21 mouse cellular contexts compared by ENCODE assay signal in the genomic region with DNA sequence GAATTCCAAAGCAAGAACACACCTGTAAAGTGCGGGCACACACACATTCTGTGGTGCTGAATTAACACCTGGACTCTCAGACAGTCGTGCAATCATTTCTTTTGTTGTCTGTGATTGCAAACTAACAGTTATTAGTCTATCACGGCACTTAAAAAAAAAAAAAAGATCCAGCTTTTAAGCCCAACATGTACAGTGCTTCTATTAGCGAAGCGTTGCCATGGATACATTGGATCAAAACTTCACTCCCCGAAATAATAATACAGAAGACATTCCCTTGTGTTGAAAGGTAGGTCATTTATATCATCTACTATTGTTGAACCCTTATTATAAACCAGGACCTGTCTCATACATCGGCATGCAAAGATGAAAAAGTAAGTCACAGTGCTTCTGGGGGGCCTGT.
DNase-seq lines count a peak whose midpoint lies in the region; ATAC-seq lines count a peak whose summit lies in the region.
"Had no signal": no experiment of that assay in that cellular context is flagged by ENCODE, and none has a peak within 500 bp of the region (broad histone marks: within the 10 kb centered on the region; RNA-seq: fewer than 3 reads in every experiment).

No protein-coding gene starts in this region.

- no peak overlapping the region for H3K27ac ChIP-seq in forebrain, embryonic 14.5 days (ENCODE audit: low read depth, low read length)
- H3K27ac ChIP-seq in forebrain, embryonic 12.5 days, result no peak overlapping the region
- H3K27ac ChIP-seq in hindbrain, embryonic 16.5 days (ENCODE audit: low read depth, low read length), result no peak overlapping the region
- no peak overlapping the region for H3K27ac ChIP-seq in hindbrain, embryonic 14.5 days
- peak overlapping the region; percentile 49 for H3K27ac ChIP-seq in midbrain, embryonic 15.5 days
- no peak overlapping the region for H3K27ac ChIP-seq in midbrain, embryonic 11.5 days (ENCODE audit: low read depth, low read length)
- H3K27ac ChIP-seq: embryonic facial prominence, embryonic 10.5 days; heart, adult 2 months; hindbrain, embryonic 10.5 days; intestine, embryonic 15.5 days had no signal

- H3K9ac ChIP-seq in forebrain, embryonic 14.5 days (ENCODE audit: low read length), result no peak overlapping the region
- H3K9ac ChIP-seq in forebrain, embryonic 12.5 days, result no peak overlapping the region
- no peak overlapping the region for H3K9ac ChIP-seq in hindbrain, embryonic 16.5 days (ENCODE audit: low read depth, low read length)
- no peak overlapping the region for H3K9ac ChIP-seq in hindbrain, embryonic 14.5 days
- no peak overlapping the region for H3K9ac ChIP-seq in midbrain, embryonic 15.5 days
- H3K9ac ChIP-seq in midbrain, embryonic 11.5 days (ENCODE audit: low read length), result no peak overlapping the region
- H3K9ac ChIP-seq: heart, embryonic 12.5 days; intestine, embryonic 15.5 days had no signal

- H3K4me1 ChIP-seq in forebrain, embryonic 14.5 days (ENCODE audit: control insufficient read depth, insufficient read depth, low read length), result no peaks in the 10 kb centered on the region
- H3K4me1 ChIP-seq in forebrain, embryonic 12.5 days, result no peaks in the 10 kb centered on the region
- H3K4me1 ChIP-seq in hindbrain, embryonic 16.5 days (ENCODE audit: control insufficient read depth, insufficient read depth, low read depth, low read length), result no peaks in the 10 kb centered on the region
- no peaks in the 10 kb centered on the region for H3K4me1 ChIP-seq in hindbrain, embryonic 14.5 days (replicated peaks; ENCODE audit: control insufficient read depth, insufficient read depth, low read length)
- H3K4me1 ChIP-seq in midbrain, embryonic 15.5 days, result peaks cover 5% of the 10 kb centered on the region; the same call in 1 of the 2 replicates
- no peaks in the 10 kb centered on the region for H3K4me1 ChIP-seq in midbrain, embryonic 11.5 days (ENCODE audit: control insufficient read depth, insufficient read depth, low read length)
- H3K4me1 ChIP-seq: embryonic facial prominence, embryonic 10.5 days; heart, embryonic 12.5 days; hindbrain, embryonic 10.5 days; intestine, embryonic 15.5 days had no signal

- H3K27me3 ChIP-seq in forebrain, embryonic 14.5 days (replicated peaks; ENCODE audit: control insufficient read depth, insufficient read depth, low read length), result no peaks in the 10 kb centered on the region
- H3K27me3 ChIP-seq in forebrain, embryonic 12.5 days, result no peaks in the 10 kb centered on the region
- no peaks in the 10 kb centered on the region for H3K27me3 ChIP-seq in hindbrain, embryonic 16.5 days (replicated peaks; ENCODE audit: control insufficient read depth, insufficient read depth, low read length)
- H3K27me3 ChIP-seq in hindbrain, embryonic 14.5 days (ENCODE audit: control insufficient read depth, insufficient read depth, low read length), result no peaks in the 10 kb centered on the region
- no peaks in the 10 kb centered on the region for H3K27me3 ChIP-seq in midbrain, embryonic 15.5 days (replicated peaks)
- no peaks in the 10 kb centered on the region for H3K27me3 ChIP-seq in midbrain, embryonic 11.5 days (ENCODE audit: control insufficient read depth, insufficient read depth, low read length)
- H3K27me3 ChIP-seq: heart, embryonic 12.5 days; intestine, embryonic 15.5 days had no signal

- H3K36me3 ChIP-seq in forebrain, embryonic 14.5 days (ENCODE audit: control insufficient read depth, insufficient read depth, low read length), result no peaks in the 10 kb centered on the region
- no peaks in the 10 kb centered on the region for H3K36me3 ChIP-seq in forebrain, embryonic 12.5 days (replicated peaks)
- H3K36me3 ChIP-seq in hindbrain, embryonic 16.5 days (ENCODE audit: control insufficient read depth, insufficient read depth, low read length), result no peaks in the 10 kb centered on the region
- no peaks in the 10 kb centered on the region for H3K36me3 ChIP-seq in hindbrain, embryonic 14.5 days (replicated peaks; ENCODE audit: control insufficient read depth, insufficient read depth)
- no peaks in the 10 kb centered on the region for H3K36me3 ChIP-seq in midbrain, embryonic 15.5 days (replicated peaks)
- no peaks in the 10 kb centered on the region for H3K36me3 ChIP-seq in midbrain, embryonic 11.5 days (ENCODE audit: control insufficient read depth, insufficient read depth, low read length)
- H3K36me3 ChIP-seq: embryonic facial prominence, embryonic 10.5 days; G1E; heart, embryonic 12.5 days; hindbrain, embryonic 10.5 days; intestine, embryonic 15.5 days had no signal

- peak; percentile 51 for DNase-seq in forebrain, embryonic 14.5 days (ENCODE audit: low spot score)
- no peak for DNase-seq in hindbrain, embryonic 14.5 days (ENCODE audit: low spot score)
- no peak for DNase-seq in midbrain, embryonic 11.5 days (ENCODE audit: low spot score, missing footprints)
- DNase-seq in embryo, embryonic 10.5 days (ENCODE audit: low spot score), result no peak
- DNase-seq: adrenal gland, adult 8-10 months; B cell, adult 2 months; cerebellum, adult 18-20 months; cerebellum, adult 9-11 months; cerebellum, postnatal 36 days; gastrocnemius, postnatal 36 days; heart, adult 2 months; kidney, adult 18-20 months had no signal

- H3K9me3 ChIP-seq in forebrain, embryonic 14.5 days (replicated peaks; ENCODE audit: control insufficient read depth, low read length), result no peaks in the 10 kb centered on the region
- H3K9me3 ChIP-seq in forebrain, embryonic 12.5 days, result no peaks in the 10 kb centered on the region
- no peaks in the 10 kb centered on the region for H3K9me3 ChIP-seq in hindbrain, embryonic 16.5 days (ENCODE audit: control insufficient read depth, low read length)
- H3K9me3 ChIP-seq in hindbrain, embryonic 14.5 days (ENCODE audit: control insufficient read depth, low read length), result no peaks in the 10 kb centered on the region
- no peaks in the 10 kb centered on the region for H3K9me3 ChIP-seq in midbrain, embryonic 15.5 days
- H3K9me3 ChIP-seq in midbrain, embryonic 11.5 days (ENCODE audit: control insufficient read depth, low read length), result no peaks in the 10 kb centered on the region
- H3K9me3 ChIP-seq: embryonic facial prominence, embryonic 10.5 days; G1E; heart, embryonic 12.5 days; hindbrain, embryonic 10.5 days; intestine, embryonic 15.5 days had no signal

- WGBS in forebrain, embryonic 14.5 days, result 74% methylated on average over 7 of the region's 7 CpGs
- 80% methylated on average over 7 of the region's 7 CpGs for WGBS in forebrain, embryonic 12.5 days
- 63% methylated on average over 7 of the region's 7 CpGs for WGBS in hindbrain, embryonic 16.5 days
- WGBS in hindbrain, embryonic 14.5 days, result 70% methylated on average over 7 of the region's 7 CpGs
- 66% methylated on average over 7 of the region's 7 CpGs for WGBS in midbrain, embryonic 15.5 days
- WGBS in midbrain, embryonic 11.5 days, result 91% methylated on average over 7 of the region's 7 CpGs

- ATAC-seq in forebrain, embryonic 14.5 days, result no peak
- ATAC-seq in forebrain, embryonic 12.5 days (ENCODE audit: low FRiP score), result no peak
- ATAC-seq in hindbrain, embryonic 16.5 days, result 0 out of 2 replicates have a peak, but pooled peaks have one; percentile 37
- ATAC-seq in hindbrain, embryonic 14.5 days (ENCODE audit: low FRiP score), result no peak
- ATAC-seq in midbrain, embryonic 15.5 days (replicated peaks), result peak; percentile 45; the same call in 1 of the 2 replicates
- no peak for ATAC-seq in midbrain, embryonic 11.5 days (ENCODE audit: low FRiP score)
- ATAC-seq: CD4-positive, CD25-positive, alpha-beta regulatory T cell, adult 4 months; intestine, embryonic 15.5 days had no signal

- H3K4me2 ChIP-seq in forebrain, embryonic 14.5 days (ENCODE audit: low read length), result no peak overlapping the region
- H3K4me2 ChIP-seq in forebrain, embryonic 12.5 days, result no peak overlapping the region
- H3K4me2 ChIP-seq in hindbrain, embryonic 16.5 days (ENCODE audit: low read length), result no peak overlapping the region
- no peak overlapping the region for H3K4me2 ChIP-seq in hindbrain, embryonic 14.5 days (replicated peaks)
- no peak overlapping the region for H3K4me2 ChIP-seq in midbrain, embryonic 15.5 days
- no peak overlapping the region for H3K4me2 ChIP-seq in midbrain, embryonic 11.5 days
- H3K4me2 ChIP-seq: heart, embryonic 12.5 days; intestine, embryonic 15.5 days had no signal

- no peak overlapping the region for H3K4me3 ChIP-seq in forebrain, embryonic 14.5 days (ENCODE audit: low read depth, low read length)
- H3K4me3 ChIP-seq in forebrain, embryonic 12.5 days (replicated peaks), result no peak overlapping the region
- no peak overlapping the region for H3K4me3 ChIP-seq in hindbrain, embryonic 16.5 days (ENCODE audit: low read length)
- H3K4me3 ChIP-seq in hindbrain, embryonic 14.5 days (replicated peaks; ENCODE audit: low read length), result no peak overlapping the region
- no peak overlapping the region for H3K4me3 ChIP-seq in midbrain, embryonic 15.5 days
- H3K4me3 ChIP-seq in midbrain, embryonic 11.5 days (ENCODE audit: low read depth, low read length), result no peak overlapping the region
- H3K4me3 ChIP-seq: embryonic facial prominence, embryonic 10.5 days; heart, adult 2 months; heart, embryonic 12.5 days; hindbrain, embryonic 10.5 days; intestine, embryonic 15.5 days had no signal

Comparison
In these comparisons a context has a peak if more than half of its experiments do, and no peak if none do; other contexts are left out.
1. ATAC-seq: peak in hindbrain, embryonic 16.5 days (single experiment) and midbrain, embryonic 15.5 days (single experiment); none in forebrain, embryonic 14.5 days (single experiment), forebrain, embryonic 12.5 days (single experiment), hindbrain, embryonic 14.5 days (single experiment) and midbrain, embryonic 11.5 days (single experiment).